Mouse (Mus musculus) CH12.LX (cell line): ENCODE measurements around the gene Prg4.

Experiments used
- CTCF ChIP-seq, 2 experiments: IDR thresholded peaks in 1 of 2; conservative IDR thresholded peaks in 1 of 2; 2 replicates each; pipeline ENCODE4 v1.5.1; 2011 to 2012; ENCODE audit warnings: low read depth in 2 of 2, low read length in 2 of 2, improper control_type of control experiment in 1 of 2, inconsistent platforms in 1 of 2, mild to moderate bottlenecking in 1 of 2, moderate library complexity in 1 of 2
- E2F4 ChIP-seq: IDR thresholded peaks from 2 replicates; pipeline ENCODE4 v1.6.1; 2011; ENCODE audit warnings: low read depth, low read length, improper control_type of control experiment; ENCODE audit not compliant: insufficient replicate concordance
- ELF1 ChIP-seq: IDR thresholded peaks from 2 replicates; pipeline ENCODE4 v1.6.1; 2014; ENCODE audit warnings: low read depth, mild to moderate bottlenecking, inconsistent platforms, low read length, improper control_type of control experiment
- HCFC1 ChIP-seq: IDR thresholded peaks from 2 replicates; pipeline ENCODE4 v1.6.1; 2012; ENCODE audit warnings: low read depth, mild to moderate bottlenecking, inconsistent platforms, low read length, improper control_type of control experiment
- JUN ChIP-seq: IDR thresholded peaks from 2 replicates; pipeline ENCODE4 v1.6.1; 2011; ENCODE audit warnings: low read depth, mild to moderate bottlenecking, low read length, improper control_type of control experiment, moderate library complexity; ENCODE audit not compliant: insufficient read depth
- PAX5 ChIP-seq: IDR thresholded peaks from 2 replicates; pipeline ENCODE4 v1.6.1; 2012; ENCODE audit warnings: low read length, inconsistent platforms, mixed read lengths
- POLR2AphosphoS2 ChIP-seq: IDR thresholded peaks from 2 replicates; pipeline ENCODE4 v1.6.1; 2011; ENCODE audit warnings: low read depth, low read length, improper control_type of control experiment
- UBTF ChIP-seq: IDR thresholded peaks from 2 replicates; pipeline ENCODE4 v1.6.1; 2012; ENCODE audit warnings: low read depth, mild to moderate bottlenecking, inconsistent platforms, low read length, improper control_type of control experiment, moderate library complexity
- ZMIZ1 ChIP-seq: IDR thresholded peaks from 2 replicates; pipeline ENCODE4 v1.6.1; 2012; ENCODE audit warnings: low read depth, mild to moderate bottlenecking, inconsistent platforms, low read length, improper control_type of control experiment

DNA sequence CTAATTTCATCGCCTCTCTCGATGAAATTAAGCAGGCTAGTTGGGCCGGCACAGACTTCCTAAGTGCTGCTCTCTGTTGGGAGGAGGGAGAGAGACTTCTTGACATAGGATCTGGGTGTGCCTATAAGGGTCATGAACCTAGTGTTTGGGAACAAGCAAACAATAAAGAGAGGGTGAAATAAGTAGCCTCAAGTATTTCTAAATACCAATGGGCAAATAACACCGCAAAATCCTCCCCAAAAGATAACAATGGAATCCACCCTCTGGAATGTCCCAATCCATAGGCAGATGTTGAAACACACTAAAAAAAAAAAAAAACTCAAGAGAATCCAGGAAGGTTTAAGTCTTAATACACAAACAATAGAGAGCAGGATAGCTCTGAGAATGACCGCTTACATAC is 2.9 kb downstream of the Prg4 start:
- TF ChIP-seq JUN (no peak), E2F4 (no peak), POLR2AphosphoS2 (no peak), HCFC1 (no peak), ZMIZ1 (no peak), CTCF (conservative IDR thresholded peaks at IDR 0.05 in 1 of 2, IDR thresholded peaks at IDR 0.05 in 1 of 2; ENCODE audit: low read depth in 2 of 2, low read length in 2 of 2) (no peak), ELF1 (no peak), PAX5 (no peak), UBTF (no peak)
